Mouse (Mus musculus) stomach, embryonic 15.5 days (tissue): ENCODE results near the gene Dhx32. TPM values are rescaled to one million over a fixed set of nuclear protein-coding genes. Genes with fewer than 3 reads are reported as not detected.

ENCODE experiments used
- ATAC-seq: fragments of 200-750 bp; cut with Nextera tagmentation; 2 replicates; pipeline ENCODE4 v1.8.0; 2017; ENCODE audit warnings: low read depth, moderate number of reproducible peaks, moderate TSS enrichment; ENCODE audit not compliant: insufficient read depth, low FRiP score
- H3K27ac ChIP-seq: fragments of 300-500 bp; sonication (generic); 2 replicates; pipeline ENCODE4 v1.5.1; 2015; ENCODE audit warnings: mild to moderate bottlenecking, inconsistent platforms
- H3K27me3 ChIP-seq: fragments of 300-500 bp; sonication (generic); replicated peaks from 2 replicates; pipeline ENCODE4 v1.6.1; 2015; ENCODE audit warnings: inconsistent platforms
- H3K36me3 ChIP-seq: fragments of 300-500 bp; sonication (generic); 2 replicates; pipeline ENCODE4 v1.6.1; 2015; ENCODE audit warnings: inconsistent platforms
- H3K4me1 ChIP-seq: fragments of 300-500 bp; sonication (generic); 2 replicates; pipeline ENCODE4 v1.6.1; 2015; ENCODE audit warnings: inconsistent platforms
- H3K4me2 ChIP-seq: fragments of 300-500 bp; sonication (generic); 2 replicates; pipeline ENCODE4 v1.6.1; 2015; ENCODE audit warnings: mild to moderate bottlenecking, inconsistent platforms
- H3K4me3 ChIP-seq: fragments of 300-500 bp; sonication (generic); replicated peaks from 2 replicates; pipeline ENCODE4 v1.5.1; 2015; ENCODE audit warnings: inconsistent platforms
- H3K9ac ChIP-seq: fragments of 300-500 bp; sonication (generic); 2 replicates; pipeline ENCODE4 v1.6.1; 2015; ENCODE audit warnings: inconsistent platforms
- H3K9me3 ChIP-seq: fragments of 300-500 bp; sonication (generic); 2 replicates; pipeline ENCODE4 v1.6.1; 2016; ENCODE audit warnings: inconsistent platforms
- whole genome bisulfite sequencing: fragments of 180-500 bp; shearing (Covaris S2); methylation state at CpG from one replicate; pipeline ENCODE4 v1.1.7; 2015; 5-methylcytosine and 5-hydroxymethylcytosine counted together
- polyA plus RNA-seq: library from polyadenylated mRNA; unstranded; fragments of >200 nt; fragmentation: Nextera tagmentation; extraction: Ambion mirVana; gene quantifications from 2 replicates; pipeline ENCODE4 v1.2.1, GENCODE M21; 2015

The Dhx32 gene
- polyA plus RNA-seq: 45.3 and 46.8 TPM in 2 replicates

DNA sequence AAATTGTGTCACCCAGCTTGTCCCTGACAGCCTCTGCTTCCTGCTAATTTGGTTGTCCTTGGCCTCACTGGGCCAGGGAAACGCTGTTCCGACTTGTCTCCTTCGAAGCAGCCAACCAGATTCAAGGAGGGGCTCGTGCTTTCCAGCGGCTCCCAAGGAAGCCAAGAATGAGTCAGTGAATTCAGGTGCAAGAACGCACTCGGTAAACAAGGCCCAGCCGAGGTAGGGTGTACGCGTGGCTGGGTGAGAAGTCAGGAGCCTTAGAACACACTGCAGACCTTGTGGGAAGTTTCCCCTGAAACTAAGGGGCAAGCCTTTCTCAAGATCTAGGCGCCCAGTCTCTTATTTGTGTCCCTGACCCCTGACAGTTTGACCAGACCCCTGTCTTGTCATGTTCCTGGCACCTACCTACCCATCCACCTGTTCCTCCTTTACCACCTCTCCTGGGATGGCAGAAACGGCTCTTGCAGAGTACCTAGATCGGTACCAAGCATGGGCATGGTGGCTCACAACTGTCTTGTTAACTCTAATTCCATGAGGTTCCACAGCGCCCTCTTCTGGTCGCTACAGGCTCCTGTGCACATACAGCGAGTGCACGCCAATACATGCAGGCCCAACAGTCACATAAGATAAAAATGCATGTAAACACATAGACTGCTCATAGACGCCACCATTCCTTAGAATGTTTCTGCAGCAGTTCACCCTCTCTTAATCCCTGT, at the start of gene Dhx32:
Dhx32 (minus strand) TSS at position 10 of the 719 bp plus-strand sequence.
- Histone ChIP-seq H3K27me3 (no peaks in the 10 kb centered on the region), H3K4me3 (peak within 1 kb of the TSS; percentile 15; the same call in 1 of the 2 replicates), H3K36me3 (no peaks in the 10 kb centered on the region), H3K9me3 (no peaks in the 10 kb centered on the region), H3K27ac (peak within 1 kb of the TSS; percentile 86), H3K4me1 (0 out of 2 replicates have a peak, but pooled peaks cover 6% of the 10 kb centered on the region), H3K4me2 (peak within 1 kb of the TSS; percentile 29; the same call in 1 of the 2 replicates), H3K9ac (no peak within 1 kb of the TSS)
- peak; percentile 87 for ATAC-seq
- 29% methylated on average over 18 of the region's 18 CpGs for WGBS

DNA sequence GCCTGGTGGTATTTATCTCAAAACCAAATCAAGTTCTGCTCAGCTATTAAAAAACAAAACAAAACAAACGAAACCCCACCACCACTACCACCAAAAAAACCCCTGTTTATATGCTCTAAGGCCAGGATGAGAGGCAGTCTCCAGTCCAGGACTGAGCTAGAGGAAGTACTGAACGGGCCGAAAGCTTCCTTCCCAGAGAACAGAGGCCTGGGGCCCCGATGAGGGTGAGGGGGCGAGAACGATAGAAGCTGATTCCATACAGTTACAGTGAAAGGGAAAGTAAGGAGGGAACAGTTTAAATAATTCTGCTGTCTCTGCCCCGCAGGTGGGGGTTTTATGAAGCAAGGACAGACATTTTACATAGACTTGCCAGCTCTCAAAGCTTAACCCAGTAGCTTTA, 47.1 kb upstream of the Dhx32 start:
- Histone ChIP-seq H3K9me3 (no peaks in the 10 kb centered on the region), H3K9ac (no peak overlapping the region), H3K4me1 (no peaks in the 10 kb centered on the region), H3K27ac (no peak overlapping the region), H3K36me3 (no peaks in the 10 kb centered on the region), H3K4me3 (no peak overlapping the region), H3K4me2 (no peak overlapping the region), H3K27me3 (no peaks in the 10 kb centered on the region)
- ATAC-seq: no peak
- WGBS: 33% methylated on average over 7 of the region's 7 CpGs

DNA sequence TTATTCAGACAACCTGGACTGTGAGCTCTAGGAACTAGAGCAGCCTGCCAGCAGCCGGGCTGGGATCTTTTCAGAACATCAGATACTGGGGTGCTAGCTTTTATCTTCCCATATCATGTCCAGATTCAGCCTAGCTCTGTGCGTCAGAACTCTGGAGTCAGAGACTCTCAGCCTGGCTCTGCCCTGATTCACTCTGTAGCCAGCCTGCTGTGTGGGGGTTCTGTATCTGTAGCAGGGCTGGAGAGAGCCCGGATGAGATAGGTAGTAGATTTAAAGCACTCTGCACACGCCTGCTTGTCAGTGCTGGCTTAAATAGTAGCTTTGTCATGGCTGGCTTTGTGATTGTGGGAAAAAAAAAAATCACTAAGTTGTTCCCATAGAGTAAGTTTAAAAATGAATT, 46.0 kb upstream of the Dhx32 start:
- WGBS: 41% methylated on average over 4 of the region's 4 CpGs
- no peaks in the 10 kb centered on the region for H3K4me1 ChIP-seq
- ATAC-seq: no peak
- no peak overlapping the region for H3K4me3 ChIP-seq
- H3K9me3 ChIP-seq: no peaks in the 10 kb centered on the region
- H3K27me3 ChIP-seq: no peaks in the 10 kb centered on the region
- H3K27ac ChIP-seq: no peak overlapping the region
- no peak overlapping the region for H3K4me2 ChIP-seq
- no peaks in the 10 kb centered on the region for H3K36me3 ChIP-seq
- no peak overlapping the region for H3K9ac ChIP-seq

DNA sequence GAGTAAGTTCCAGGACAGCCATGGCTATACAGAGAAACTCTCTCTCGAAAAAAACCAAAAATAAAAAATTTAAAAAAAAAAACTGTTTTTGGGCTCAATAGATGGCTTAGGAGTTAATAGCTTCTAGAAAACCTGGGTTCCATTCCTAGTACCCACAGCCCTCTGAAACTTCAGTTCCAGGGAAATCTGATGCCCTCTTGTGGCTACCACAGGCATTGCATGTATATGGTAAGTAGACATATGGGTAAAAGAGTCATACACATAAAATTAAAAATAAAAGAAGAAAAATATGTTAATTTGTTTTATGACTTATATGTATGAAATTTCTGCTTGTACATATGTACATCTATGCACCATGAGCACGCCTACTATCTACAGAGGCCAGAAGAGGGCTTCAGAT, 42.1 kb upstream of the Dhx32 start:
- Histone ChIP-seq H3K4me1 (no peaks in the 10 kb centered on the region), H3K9me3 (no peaks in the 10 kb centered on the region), H3K4me2 (no peak overlapping the region), H3K27me3 (no peaks in the 10 kb centered on the region), H3K27ac (no peak overlapping the region), H3K9ac (no peak overlapping the region), H3K36me3 (no peaks in the 10 kb centered on the region), H3K4me3 (no peak overlapping the region)
- WGBS: 91% methylated on average over 2 of the region's 2 CpGs
- ATAC-seq: no peak

DNA sequence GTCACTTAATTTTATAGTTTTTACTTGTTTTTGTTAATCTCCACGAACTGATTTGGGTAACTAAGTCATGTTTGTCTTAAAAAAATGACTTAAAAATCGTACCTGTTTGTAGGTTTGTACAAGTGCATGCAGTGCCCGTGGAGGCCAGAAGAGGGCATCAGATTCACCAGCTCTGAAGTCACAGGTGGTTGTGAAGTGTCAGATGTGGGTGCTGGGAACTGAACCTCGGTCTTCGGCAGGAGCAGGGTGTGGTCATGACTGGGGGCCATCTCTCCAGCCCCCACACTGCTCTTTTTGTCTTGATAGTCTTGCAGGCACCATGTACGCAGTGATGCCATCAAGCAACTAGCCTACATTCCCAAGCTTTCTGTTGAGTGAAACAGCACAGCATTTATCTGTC, 41.2 kb upstream of the Dhx32 start:
- 86% methylated on average over 6 of the region's 6 CpGs for WGBS

DNA sequence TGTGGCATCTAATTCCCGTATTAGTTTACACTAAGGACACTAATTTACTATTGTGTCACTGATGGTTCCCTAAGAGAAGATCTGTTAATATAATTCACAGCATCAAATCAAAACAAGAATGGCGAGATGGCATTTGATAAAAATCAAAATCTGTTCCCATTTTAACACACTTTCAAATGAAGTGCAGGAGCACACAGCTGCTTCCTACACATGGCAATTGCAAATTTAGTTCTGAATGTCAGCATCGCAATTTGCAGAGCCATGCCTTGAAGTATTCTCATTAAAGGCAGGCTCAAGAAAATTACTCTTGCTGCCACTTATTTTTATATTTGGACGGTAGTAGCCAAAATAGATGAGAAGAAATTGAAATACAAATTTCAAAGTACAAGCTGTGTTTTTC, 30.8 kb upstream of the Dhx32 start:
- no peak overlapping the region for H3K9ac ChIP-seq
- H3K4me3 ChIP-seq: no peak overlapping the region
- H3K4me1 ChIP-seq: no peaks in the 10 kb centered on the region
- H3K9me3 ChIP-seq: no peaks in the 10 kb centered on the region
- 77% methylated on average over 4 of the region's 4 CpGs for WGBS
- H3K36me3 ChIP-seq: no peaks in the 10 kb centered on the region
- H3K4me2 ChIP-seq: no peak overlapping the region
- no peaks in the 10 kb centered on the region for H3K27me3 ChIP-seq
- no peak for ATAC-seq
- H3K27ac ChIP-seq: no peak overlapping the region

More for the DNA sequence above, 41.2 kb upstream of the Dhx32 start:
- Histone ChIP-seq H3K36me3 (no peaks in the 10 kb centered on the region), H3K4me1 (no peaks in the 10 kb centered on the region), H3K27ac (no peak overlapping the region), H3K27me3 (no peaks in the 10 kb centered on the region), H3K4me3 (no peak overlapping the region), H3K9ac (no peak overlapping the region), H3K4me2 (no peak overlapping the region), H3K9me3 (no peaks in the 10 kb centered on the region)
- no peak for ATAC-seq

DNA sequence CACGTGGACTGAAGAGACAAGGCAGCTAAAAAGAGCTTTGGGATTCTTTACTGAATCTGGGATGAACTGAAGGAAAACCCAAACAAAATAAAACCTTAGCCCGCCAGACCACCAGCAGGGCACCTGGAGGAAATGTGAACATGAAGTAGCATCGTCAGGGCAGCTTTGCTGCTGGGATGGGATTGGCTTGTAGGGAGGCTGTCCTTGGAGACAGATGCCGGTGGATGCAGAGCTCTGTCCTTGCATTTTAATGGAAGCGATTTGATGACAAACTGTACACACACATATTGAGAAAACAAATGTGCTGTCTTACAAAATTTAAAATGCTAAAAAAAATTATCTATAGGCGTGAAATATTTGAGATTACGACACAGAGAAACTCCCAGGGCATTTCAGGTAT, 30.4 kb upstream of the Dhx32 start:
- no peak overlapping the region for H3K4me3 ChIP-seq
- no peak overlapping the region for H3K9ac ChIP-seq
- WGBS: 60% methylated on average over 7 of the region's 7 CpGs
- H3K4me1 ChIP-seq: no peaks in the 10 kb centered on the region
- H3K27me3 ChIP-seq: no peaks in the 10 kb centered on the region
- no peak for ATAC-seq
- H3K36me3 ChIP-seq: no peaks in the 10 kb centered on the region
- no peaks in the 10 kb centered on the region for H3K9me3 ChIP-seq
- no peak overlapping the region for H3K4me2 ChIP-seq
- no peak overlapping the region for H3K27ac ChIP-seq

DNA sequence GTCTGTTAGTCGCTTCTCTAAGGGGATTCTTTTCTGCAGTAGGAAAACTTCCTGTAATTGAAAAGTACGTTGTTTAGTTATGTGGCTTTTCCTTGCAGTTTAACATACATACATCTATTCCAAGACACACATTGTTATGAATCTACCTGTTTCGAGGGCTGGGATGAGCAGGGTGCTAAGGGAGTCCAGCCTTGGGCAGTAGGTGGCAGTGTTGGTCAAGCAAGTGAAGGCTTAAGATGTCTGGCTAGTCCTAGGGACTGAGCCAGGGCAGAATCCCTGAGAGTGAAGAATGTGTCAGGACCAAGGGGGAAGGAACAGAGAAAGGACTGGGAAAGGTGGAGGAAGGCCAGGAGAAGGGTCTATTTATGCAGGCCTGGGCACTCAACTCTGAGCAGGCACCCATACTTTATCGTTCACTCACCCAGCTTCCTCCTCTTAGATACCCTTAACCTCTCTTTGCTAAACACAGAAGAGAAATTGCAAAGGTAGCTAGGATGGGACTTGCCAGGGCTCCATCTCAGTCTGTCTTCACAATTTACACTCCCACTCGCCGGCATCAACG, 23.2 kb upstream of the Dhx32 start:
- no peaks in the 10 kb centered on the region for H3K36me3 ChIP-seq
- no peaks in the 10 kb centered on the region for H3K4me1 ChIP-seq
- no peaks in the 10 kb centered on the region for H3K27me3 ChIP-seq
- peak; percentile 60; the same call in 1 of the 2 replicates for ATAC-seq
- no peak overlapping the region for H3K4me2 ChIP-seq
- no peaks in the 10 kb centered on the region for H3K9me3 ChIP-seq
- no peak overlapping the region for H3K9ac ChIP-seq
- no peak overlapping the region for H3K4me3 ChIP-seq
- 46% methylated on average over 7 of the region's 7 CpGs for WGBS
- H3K27ac ChIP-seq: no peak overlapping the region

DNA sequence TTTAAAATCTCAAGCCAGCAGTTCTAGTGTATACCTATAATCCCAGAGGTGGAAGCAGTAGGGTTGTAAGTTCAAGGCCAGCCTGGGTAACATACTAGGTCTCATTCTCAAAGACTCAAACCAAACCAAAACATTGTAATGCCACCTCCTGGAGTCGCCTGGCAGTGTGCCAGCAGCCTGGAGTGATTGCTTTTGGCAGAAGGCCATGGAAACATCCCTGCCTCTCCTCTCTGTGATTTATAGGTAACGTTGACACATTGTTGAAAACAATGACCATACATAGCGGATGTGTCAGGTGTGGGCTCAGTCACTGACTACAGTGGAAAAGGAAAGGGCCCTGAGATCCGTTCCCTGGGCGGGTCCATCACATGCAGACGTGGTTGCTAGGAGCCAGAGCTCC, 19.3 kb upstream of the Dhx32 start:
- no peaks in the 10 kb centered on the region for H3K36me3 ChIP-seq
- no peak for ATAC-seq
- H3K27me3 ChIP-seq: no peaks in the 10 kb centered on the region
- 24% methylated on average over 6 of the region's 6 CpGs for WGBS
- no peak overlapping the region for H3K4me2 ChIP-seq
- no peaks in the 10 kb centered on the region for H3K9me3 ChIP-seq
- no peak overlapping the region for H3K4me3 ChIP-seq
- no peak overlapping the region for H3K9ac ChIP-seq
- no peak overlapping the region for H3K27ac ChIP-seq
- H3K4me1 ChIP-seq: no peaks in the 10 kb centered on the region

DNA sequence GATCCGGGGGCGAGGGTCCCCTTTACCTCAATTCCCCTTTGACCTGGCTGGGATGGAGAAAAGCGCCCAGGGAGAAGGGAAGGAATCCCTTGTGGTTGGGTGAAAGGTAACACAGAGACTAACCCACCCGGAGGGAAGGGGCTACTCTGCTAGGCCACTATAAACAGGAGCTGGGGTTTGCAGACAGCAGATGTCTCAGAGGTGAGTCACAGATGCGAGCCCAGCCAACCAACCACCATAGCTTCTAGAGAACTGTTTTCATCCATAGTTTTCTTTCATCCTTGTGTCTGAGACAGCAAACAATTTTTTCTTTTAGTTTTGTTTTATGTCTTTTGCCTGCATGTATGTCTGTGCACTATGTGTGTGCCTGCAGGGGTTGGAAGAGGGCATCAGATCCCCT, 17.4 kb upstream of the Dhx32 start:
- Histone ChIP-seq H3K4me2 (no peak overlapping the region), H3K27ac (no peak overlapping the region), H3K4me1 (no peaks in the 10 kb centered on the region), H3K9ac (no peak overlapping the region), H3K36me3 (no peaks in the 10 kb centered on the region), H3K4me3 (no peak overlapping the region), H3K9me3 (no peaks in the 10 kb centered on the region), H3K27me3 (no peaks in the 10 kb centered on the region)
- 69% methylated on average over 5 of the region's 5 CpGs for WGBS
- ATAC-seq: no peak

DNA sequence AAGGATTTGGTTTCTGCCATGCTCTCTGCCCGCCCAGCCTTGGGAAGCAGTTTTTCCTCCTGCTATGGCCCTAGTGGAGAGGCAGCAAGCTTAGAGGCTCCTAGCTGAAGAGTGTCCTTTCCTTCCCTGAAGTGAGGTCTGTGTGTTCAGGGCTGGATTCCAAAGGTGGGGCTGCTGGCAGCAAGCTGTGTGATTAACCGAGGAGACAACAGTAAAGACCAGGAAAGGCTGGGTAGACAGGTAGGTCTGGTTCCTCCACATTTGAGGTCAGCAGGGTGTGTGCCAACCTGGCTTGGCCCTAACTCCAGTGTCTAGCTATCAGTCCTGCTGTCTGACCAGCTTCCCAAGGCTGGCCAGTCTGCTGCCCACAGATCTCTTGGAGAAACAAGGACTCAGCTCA, 12.2 kb upstream of the Dhx32 start:
- Histone ChIP-seq H3K9me3 (no peaks in the 10 kb centered on the region), H3K4me1 (no peaks in the 10 kb centered on the region), H3K36me3 (no peaks in the 10 kb centered on the region), H3K4me2 (no peak overlapping the region), H3K27ac (0 out of 2 replicates have a peak overlapping the region, but pooled peaks have one; percentile 9), H3K9ac (no peak overlapping the region), H3K4me3 (no peak overlapping the region), H3K27me3 (no peaks in the 10 kb centered on the region)
- 69% methylated on average over 2 of the region's 2 CpGs for WGBS
- ATAC-seq: peak; percentile 70

DNA sequence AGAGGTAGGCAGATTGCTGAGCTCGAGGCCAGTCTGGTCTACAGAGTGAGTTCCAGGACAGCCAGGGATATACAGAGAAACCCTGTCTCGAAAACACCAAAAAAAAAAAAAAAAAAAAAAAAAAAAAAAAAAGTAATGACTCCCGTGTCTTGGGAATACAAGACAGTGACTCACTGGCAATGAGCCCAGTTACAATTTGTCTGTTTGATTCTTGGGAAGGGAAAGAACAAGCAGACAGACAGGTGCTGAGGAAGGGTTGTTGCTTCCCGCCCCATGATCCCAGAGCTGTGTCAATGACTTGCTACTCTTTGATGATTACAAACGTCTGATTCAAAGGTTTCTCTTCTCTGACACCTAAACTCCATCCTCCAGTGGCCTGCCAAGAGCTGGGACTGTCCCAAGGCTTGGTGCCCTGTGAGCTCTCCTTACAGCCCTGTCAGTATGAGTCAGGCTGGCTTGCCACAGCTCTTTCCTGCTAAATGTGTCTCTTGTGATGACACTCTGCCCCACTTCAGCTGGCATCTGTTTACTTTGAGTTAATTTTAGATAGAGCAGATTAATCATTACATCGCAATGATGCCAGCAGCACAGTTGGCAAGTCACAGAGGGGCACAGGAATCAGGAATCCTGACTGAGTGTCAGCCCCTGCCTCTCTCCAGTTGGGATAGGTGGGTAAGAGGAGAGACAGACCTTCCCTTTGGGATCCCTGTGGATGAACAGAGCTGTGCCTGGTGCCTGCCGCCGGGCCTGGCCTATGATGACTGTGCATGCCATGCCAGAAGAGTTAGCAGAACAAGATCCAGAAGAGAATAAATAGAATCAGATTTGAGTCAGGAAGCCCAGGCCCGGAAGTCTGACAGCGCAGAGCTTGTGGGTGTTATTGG, 11.0 kb upstream of the Dhx32 start:
- Histone ChIP-seq H3K4me1 (no peaks in the 10 kb centered on the region), H3K9me3 (no peaks in the 10 kb centered on the region), H3K27ac (no peak overlapping the region), H3K4me2 (no peak overlapping the region), H3K4me3 (no peak overlapping the region), H3K36me3 (no peaks in the 10 kb centered on the region), H3K9ac (no peak overlapping the region), H3K27me3 (no peaks in the 10 kb centered on the region)
- WGBS: 49% methylated on average over 10 of the region's 10 CpGs
- ATAC-seq: no peak
